In genomic region chr2:155634562-155634961, GRCm38 (mm10) we compare ENCODE assay signal across 28 mouse cellular contexts. TPM values are rescaled to one million over a fixed set of nuclear protein-coding genes. Genes with fewer than 3 reads are reported as not detected.
DNase-seq lines count a peak whose midpoint lies in the region; ATAC-seq lines count a peak whose summit lies in the region.
"Had no signal": no experiment of that assay in that cellular context is flagged by ENCODE, and none has a peak within 500 bp of the region (broad histone marks: within the 10 kb centered on the region; RNA-seq: fewer than 3 reads in every experiment).

No protein-coding gene starts in this region.

- peak overlapping the region; percentile 27 to 39; a peak in 2 of 4 replicates for H3K27ac ChIP-seq in heart, embryonic 14.5 days (replicated peaks in 1 of 2; ENCODE audit: control insufficient read depth in 1 of 2, insufficient read depth in 1 of 2, low read depth in 2 of 2, low read length in 2 of 2)
- H3K27ac ChIP-seq in brown adipose tissue, adult 24 weeks (replicated peaks; ENCODE audit: low read depth, low read length), result peak overlapping the region; percentile 9; the same call in 1 of the 2 replicates
- H3K27ac ChIP-seq: embryonic facial prominence, embryonic 10.5 days; embryonic facial prominence, embryonic 15.5 days; forebrain, embryonic 12.5 days; kidney, embryonic 15.5 days; left cerebral cortex, adult 2 months; limb, embryonic 12.5 days; liver, embryonic 15.5 days; neural tube, embryonic 12.5 days had no signal

- peaks cover 100% of the 10 kb centered on the region for H3K36me3 ChIP-seq in heart, embryonic 14.5 days (ENCODE audit: control insufficient read depth, insufficient read depth, low read length)

- peaks cover 8% of the 10 kb centered on the region; the same call in 1 of the 2 replicates for H3K27me3 ChIP-seq in heart, embryonic 14.5 days (ENCODE audit: control insufficient read depth, insufficient read depth, low read length)
- H3K27me3 ChIP-seq: Patski had no signal

- H3K9me3 ChIP-seq in heart, embryonic 14.5 days (ENCODE audit: control insufficient read depth, low read length), result no peaks in the 10 kb centered on the region
- H3K9me3 ChIP-seq: embryonic facial prominence, embryonic 10.5 days; embryonic facial prominence, embryonic 15.5 days; forebrain, embryonic 12.5 days; kidney, embryonic 15.5 days; limb, embryonic 12.5 days; liver, embryonic 15.5 days; neural tube, embryonic 12.5 days had no signal

- H3K9ac ChIP-seq in heart, embryonic 14.5 days (ENCODE audit: low read length), result no peak overlapping the region
- H3K9ac ChIP-seq: embryonic facial prominence, embryonic 15.5 days; forebrain, embryonic 12.5 days; forebrain, postnatal 0 days; kidney, embryonic 15.5 days; limb, embryonic 12.5 days; liver, embryonic 15.5 days; lung, embryonic 14.5 days; neural tube, embryonic 12.5 days had no signal

- DNase-seq in cerebellum, adult 11-12 months, result peak; percentile 58
- no peak for DNase-seq in cerebellum, postnatal 4 days (ENCODE audit: low spot score in 2 of 2)
- DNase-seq in heart, adult 11 months, result peak; percentile 92
- no peak for DNase-seq in heart, postnatal 25 days (ENCODE audit: low spot score)
- no peak for DNase-seq in heart, postnatal 36 days
- no peak for DNase-seq in testis, postnatal 14 days (ENCODE audit: low spot score)
- DNase-seq: forebrain, postnatal 0 days; kidney, adult 18-20 months; lung, embryonic 14.5 days; lung, postnatal 14 days; right cerebral cortex, adult 18-20 months; spleen, adult 18-20 months; thymus, adult 18-20 months; thymus, postnatal 25 days had no signal

- H3K4me1 ChIP-seq in heart, embryonic 14.5 days (ENCODE audit: control insufficient read depth in 2 of 2, insufficient read depth in 2 of 2, low read length in 2 of 2), result peaks cover 0 to 1% of the 10 kb centered on the region in 2 experiments; a peak in 1 of 4 replicates
- peaks cover 18% of the 10 kb centered on the region for H3K4me1 ChIP-seq in brown adipose tissue, adult 24 weeks (ENCODE audit: control insufficient read depth, insufficient read depth, insufficient read length, low read length)

- ATAC-seq in heart, embryonic 14.5 days (ENCODE audit: insufficient number of reproducible peaks, insufficient read depth, low FRiP score, low read depth), result no peak; the same call in 1 of the 2 replicates
- ATAC-seq: forebrain, postnatal 0 days; hindbrain, embryonic 16.5 days; midbrain, embryonic 16.5 days; Patski had no signal

- intact Hi-C loops in heart, postnatal 25 days (cut with DNase I), result no loop called here
- intact Hi-C loops in heart, postnatal 36 days (cut with DNase I), result no loop called here

- WGBS in heart, embryonic 14.5 days, result 73% methylated on average over 8 of the region's 8 CpGs

- H3K4me2 ChIP-seq in heart, embryonic 14.5 days (ENCODE audit: low read length), result no peak overlapping the region
- H3K4me2 ChIP-seq: embryonic facial prominence, embryonic 15.5 days; forebrain, embryonic 12.5 days; kidney, embryonic 15.5 days; limb, embryonic 12.5 days; liver, embryonic 15.5 days; lung, embryonic 14.5 days; neural tube, embryonic 12.5 days had no signal

- H3K4me3 ChIP-seq in heart, embryonic 14.5 days (ENCODE audit: control insufficient read depth in 1 of 2, insufficient read depth in 1 of 2, low read depth in 1 of 2, low read length in 2 of 2), result no peak overlapping the region
- no peak overlapping the region for H3K4me3 ChIP-seq in brown adipose tissue, adult 24 weeks (ENCODE audit: insufficient read depth, low read depth, low read length)
- H3K4me3 ChIP-seq: embryonic facial prominence, embryonic 10.5 days; embryonic facial prominence, embryonic 15.5 days; forebrain, embryonic 12.5 days; kidney, embryonic 15.5 days; left cerebral cortex, adult 2 months; limb, embryonic 12.5 days; liver, embryonic 15.5 days; neural tube, embryonic 12.5 days had no signal

RNA-seq across cellular contexts. Expression of gene Myh7b, which starts 23.6 kb away (rescaled TPM):
- total RNA-seq in heart, postnatal 25 days (2021), result 10 to 100 TPM; 35.4 to 36.0 TPM
- polyA plus RNA-seq in heart, embryonic 14.5 days (2014; fragmentation: Nextera tagmentation; extraction: Ambion mirVana), result 26.5 and 27.3 TPM in 2 replicates
- 10 to 100 TPM; 25.3 to 30.2 TPM for total RNA-seq in heart, postnatal 36 days (2021)
- polyA plus RNA-seq in brown adipose tissue, adult 24 weeks (2012; ENCODE audit: insufficient read depth, insufficient read length, missing spikeins), result 0.16 and 1.2 TPM in 2 replicates
- total RNA-seq: liver, adult 2 months had no signal
- polyA plus RNA-seq: liver, adult 2 months had no signal

RNA-seq across cellular contexts. Expression of gene Gss, which starts 42.0 kb away (rescaled TPM):
- total RNA-seq in heart, postnatal 25 days (2021), result 10 to 100 TPM; 13.4 to 13.9 TPM
- 22.2 and 23.9 TPM in 2 replicates for polyA plus RNA-seq in heart, embryonic 14.5 days (2014; fragmentation: Nextera tagmentation; extraction: Ambion mirVana)
- total RNA-seq in heart, postnatal 36 days (2021), result 10 to 100 TPM; 14.8 to 16.9 TPM
- 15.7 and 25.5 TPM in 2 replicates for polyA plus RNA-seq in brown adipose tissue, adult 24 weeks (2012; ENCODE audit: insufficient read depth, insufficient read length, missing spikeins)

RNA-seq across cellular contexts. Expression of gene Trpc4ap, which starts 57.6 kb away (rescaled TPM):
- total RNA-seq in heart, postnatal 25 days (2021), result 10 to 100 TPM; 82.1 to 82.5 TPM
- polyA plus RNA-seq in heart, embryonic 14.5 days (2014; fragmentation: Nextera tagmentation; extraction: Ambion mirVana), result 94.3 and 108 TPM in 2 replicates
- 10 to 100 TPM; 92.1 to 92.3 TPM for total RNA-seq in heart, postnatal 36 days (2021)
- 52.3 and 69.5 TPM in 2 replicates for polyA plus RNA-seq in brown adipose tissue, adult 24 weeks (2012; ENCODE audit: insufficient read depth, insufficient read length, missing spikeins)

Comparison
In these comparisons a context has a peak if more than half of its experiments do, and no peak if none do; other contexts are left out.
1. DNase-seq: peak in cerebellum, adult 11-12 months (single experiment) and heart, adult 11 months (single experiment); none in cerebellum, postnatal 4 days (0 of 2), heart, postnatal 25 days (single experiment), heart, postnatal 36 days (0 of 2) and testis, postnatal 14 days (single experiment).